Mouse (Mus musculus): ENCODE data around the gene Ube2o.

- no peak for TF ChIP-seq POLR2A (IDR thresholded peaks at IDR 0.05; ENCODE audit: low read depth, low read length)
- no peak for TF ChIP-seq CTCF (IDR thresholded peaks at IDR 0.05; ENCODE audit: extremely low read depth, insufficient read length, insufficient replicate concordance, low read depth, low read length)
Measured at GRCm38 (mm10) chr11:116488207-116488606, 93.0 kb downstream of the Ube2o start.

All from small intestine, adult 2 months (tissue).